Mouse (Mus musculus) heart, adult 2 months (tissue): Measurements from ENCODE around the gene Osbpl10. TPM values are rescaled to one million over a fixed set of nuclear protein-coding genes. Genes with fewer than 3 reads are reported as not detected.

Experiments
- DNase-seq, 2 experiments: peaks; one replicate each; pipeline ENCODE4 v3.0.0; 2021
- H3K27ac ChIP-seq: fragments of 200-600 bp; 2 replicates; pipeline ENCODE4 v1.8.1; 2022
- H3K27me3 ChIP-seq: fragments of 200-500 bp; 2 replicates; pipeline ENCODE4 v1.6.1; 2012; ENCODE audit warnings: mild to moderate bottlenecking, low read length, inconsistent platforms, mixed read lengths; ENCODE audit not compliant: control insufficient read depth, insufficient read depth
- H3K36me3 ChIP-seq: fragments of 200-500 bp; 2 replicates; pipeline ENCODE4 v1.6.1; 2012; ENCODE audit warnings: low read length, inconsistent platforms; ENCODE audit not compliant: control insufficient read depth, insufficient read depth
- H3K4me1 ChIP-seq: fragments of 200-500 bp; 2 replicates; pipeline ENCODE4 v1.6.1; 2011; ENCODE audit warnings: low read length; ENCODE audit not compliant: control insufficient read depth, insufficient read depth
- H3K4me3 ChIP-seq: fragments of 200-600 bp; 2 replicates; pipeline ENCODE4 v1.8.1; 2022
- H3K79me2 ChIP-seq: fragments of 200-500 bp; replicated peaks from 2 replicates; pipeline ENCODE4 v1.6.1; 2012; ENCODE audit warnings: mild to moderate bottlenecking, inconsistent platforms, low read length, moderate library complexity, mixed read lengths; ENCODE audit not compliant: control insufficient read depth, insufficient read depth
- H3K9ac ChIP-seq: fragments of 200-500 bp; 2 replicates; pipeline ENCODE4 v1.6.1; 2012; ENCODE audit warnings: low read depth, mild to moderate bottlenecking, control low read depth, inconsistent platforms, low read length, mixed read lengths
- CTCF ChIP-seq: fragments of 200-600 bp; IDR thresholded peaks from 2 replicates; pipeline ENCODE4 v1.8.1; 2022; ENCODE audit warnings: antibody characterized with exemption, mild to moderate bottlenecking, moderate library complexity
- EP300 ChIP-seq: fragments of 200-500 bp; IDR thresholded peaks from 2 replicates; pipeline ENCODE4 v1.6.1; 2011; ENCODE audit warnings: low read depth, low read length, control low read depth; ENCODE audit not compliant: insufficient read depth
- POLR2A ChIP-seq: fragments of 200-500 bp; IDR thresholded peaks from 2 replicates; pipeline ENCODE4 v1.6.1; 2011; ENCODE audit warnings: mild to moderate bottlenecking, low read depth, low read length, control low read depth; ENCODE audit not compliant: insufficient read depth
- WGBS: fragments of 180-500 bp; shearing (Covaris S2); methylation state at CpG from one replicate; pipeline ENCODE4 v1.1.7; 2018; 5-methylcytosine and 5-hydroxymethylcytosine counted together
- intact Hi-C: fragments of 180-260 bp; cut with DNase I; formaldehyde crosslinking; loops from one replicate; pipeline ENCODE4 v1.15.1; 2025
- polyA plus RNA-seq: library from polyadenylated mRNA; depleted of rRNA; stranded (reverse); fragments of >200 nt; gene quantifications from 2 replicates; pipeline ENCODE4 v1.2.3, GENCODE M21; 2012
- total RNA-seq, 2 experiments: library from RNA; stranded (reverse); gene quantifications; 2 replicates each; pipeline ENCODE4 v1.2.3; 2021

Osbpl10 gene
- total and polyA plus RNA-seq, 3 experiments = 1.4 to 3.4 (median 2.0) TPM

- Histone ChIP-seq H3K9ac (no peak overlapping the region), H3K79me2 (no peaks in the 10 kb centered on the region), H3K4me3 (no peak overlapping the region), H3K4me1 (peaks cover 2% of the 10 kb centered on the region), H3K36me3 (no peaks in the 10 kb centered on the region), H3K27me3 (no peaks in the 10 kb centered on the region), H3K27ac (no peak overlapping the region)
- no peak for TF ChIP-seq CTCF
- TF ChIP-seq POLR2A = no peak
- no peak for TF ChIP-seq EP300
- DNase-seq = no peak
- intact Hi-C loops = no loop called here
- WGBS = 59% methylated on average over 3 of the region's 3 CpGs
These were observed 253.1 kb downstream of the Osbpl10 start for GRCm38 (mm10) chr9:115231476-115231875.

- Histone ChIP-seq H3K4me3 (no peak overlapping the region), H3K4me1 (peaks cover 4% of the 10 kb centered on the region), H3K79me2 (no peaks in the 10 kb centered on the region), H3K36me3 (no peaks in the 10 kb centered on the region), H3K9ac (no peak overlapping the region), H3K27me3 (no peaks in the 10 kb centered on the region), H3K27ac (no peak overlapping the region)
- no peak for DNase-seq
- TF ChIP-seq POLR2A (no peak), EP300 (no peak), CTCF (no peak)
- 79% methylated on average over 5 of the region's 5 CpGs for WGBS
- intact Hi-C loops = no loop called here
These were observed 255.4 kb downstream of the Osbpl10 start for GRCm38 (mm10) chr9:115233721-115234120.

GRCm38 (mm10) chr9:115234561-115234960, 256.2 kb downstream of the Osbpl10 start:
- intact Hi-C loops = no loop called here
- no peak overlapping the region for H3K9ac ChIP-seq
- H3K27ac ChIP-seq = no peak overlapping the region

GRCm38 (mm10) chr9:115236352-115236841, 258.0 kb downstream of the Osbpl10 start:
- WGBS = 62% methylated on average over 8 of the region's 8 CpGs
- Histone ChIP-seq H3K79me2 (no peaks in the 10 kb centered on the region), H3K4me3 (no peak overlapping the region), H3K27ac (no peak overlapping the region), H3K27me3 (no peaks in the 10 kb centered on the region), H3K36me3 (no peaks in the 10 kb centered on the region), H3K9ac (no peak overlapping the region), H3K4me1 (peaks cover 4% of the 10 kb centered on the region)
- TF ChIP-seq CTCF (no peak), EP300 (0 out of 2 replicates have a peak, but pooled peaks have one; percentile 36)
- DNase-seq = peak; percentile 44 to 48
- intact Hi-C loops = no loop called here

More at GRCm38 (mm10) chr9:115234561-115234960, 256.2 kb downstream of the Osbpl10 start:
- DNase-seq = no peak
- no peak for TF ChIP-seq POLR2A
- no peak for TF ChIP-seq CTCF
- no peak for TF ChIP-seq EP300
- Histone ChIP-seq H3K4me1 (peaks cover 4% of the 10 kb centered on the region), H3K79me2 (no peaks in the 10 kb centered on the region), H3K27me3 (no peaks in the 10 kb centered on the region), H3K4me3 (no peak overlapping the region), H3K36me3 (no peaks in the 10 kb centered on the region)
- 95% methylated on average over 2 of the region's 2 CpGs for WGBS

- H3K4me3 ChIP-seq = no peak overlapping the region
- H3K36me3 ChIP-seq = no peaks in the 10 kb centered on the region
- intact Hi-C loops = no loop called here
- H3K27ac ChIP-seq = no peak overlapping the region
- no peaks in the 10 kb centered on the region for H3K79me2 ChIP-seq
- peaks cover 4% of the 10 kb centered on the region for H3K4me1 ChIP-seq
- no peak overlapping the region for H3K9ac ChIP-seq
- TF ChIP-seq CTCF (no peak), POLR2A (no peak), EP300 (no peak)
- H3K27me3 ChIP-seq = no peaks in the 10 kb centered on the region
- DNase-seq = no peak
These were observed 259.6 kb downstream of the Osbpl10 start for GRCm38 (mm10) chr9:115237943-115238342.

GRCm38 (mm10) chr9:115239861-115240260, 261.5 kb downstream of the Osbpl10 start:
- no peak overlapping the region for H3K27ac ChIP-seq
- no peaks in the 10 kb centered on the region for H3K27me3 ChIP-seq
- H3K36me3 ChIP-seq = no peaks in the 10 kb centered on the region
- no peak for TF ChIP-seq CTCF
- H3K79me2 ChIP-seq = no peaks in the 10 kb centered on the region
- WGBS = 94% methylated on average over 5 of the region's 5 CpGs
- DNase-seq = no peak
- no peak overlapping the region for H3K4me3 ChIP-seq
- H3K4me1 ChIP-seq = peaks cover 4% of the 10 kb centered on the region
- intact Hi-C loops = no loop called here
- H3K9ac ChIP-seq = no peak overlapping the region
